Mouse (Mus musculus): ENCODE data around the gene Zfp865. TPM values are rescaled to one million over a fixed set of nuclear protein-coding genes. Genes with fewer than 3 reads are reported as not detected.

Zfp865 gene
- polyA plus RNA-seq, 1 experiment from 2014 or later = 3.4 TPM

DNA sequence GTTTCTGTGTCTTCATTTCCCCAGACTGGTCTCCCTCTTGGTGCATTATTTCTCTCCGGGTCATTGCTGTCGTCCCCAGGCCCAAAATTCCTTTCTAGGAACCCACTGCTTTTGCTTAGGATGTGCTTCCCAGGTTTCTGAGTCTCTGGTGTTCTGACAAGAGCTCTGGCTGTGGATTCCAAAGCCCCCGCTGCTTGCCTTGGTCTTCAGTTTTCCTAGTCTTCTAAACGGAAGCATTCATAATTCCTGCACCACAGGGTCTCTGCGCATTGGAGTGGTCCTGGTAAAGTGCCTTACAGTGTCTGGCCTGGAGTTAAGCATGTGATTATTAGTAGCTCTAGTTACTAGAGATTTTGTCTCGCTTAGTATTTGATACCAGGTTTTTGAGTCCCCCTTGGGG lies 60.6 kb downstream of the Zfp865 start:
- ATAC-seq = no peak
- Histone ChIP-seq H3K4me1 (ENCODE audit: insufficient read depth, low read depth, low read length) (peaks cover 7% of the 10 kb centered on the region), H3K4me3 (ENCODE audit: low read depth, low read length) (peak overlapping the region; percentile 69), H3K27ac (ENCODE audit: low read length) (peak overlapping the region; percentile 90), H3K36me3 (ENCODE audit: insufficient read depth, low read length) (peaks cover 21% of the 10 kb centered on the region; the same call in 1 of the 2 replicates), H3K27me3 (replicated peaks; ENCODE audit: insufficient read depth, low read length) (no peaks in the 10 kb centered on the region), H3K9ac (replicated peaks; ENCODE audit: low read depth) (peak overlapping the region; percentile 79), H3K9me3 (ENCODE audit: low read length) (no peaks in the 10 kb centered on the region), H3K4me2 (replicated peaks; ENCODE audit: low read depth, low read length) (peak overlapping the region; percentile 70)
- TF ChIP-seq CTCF (IDR thresholded peaks at IDR 0.05) (no peak), EP300 (IDR thresholded peaks at IDR 0.05) (no peak)
- 7% methylated on average over 6 of the region's 6 CpGs for WGBS
- DNase-seq (ENCODE audit: low spot score) = no peak

DNA sequence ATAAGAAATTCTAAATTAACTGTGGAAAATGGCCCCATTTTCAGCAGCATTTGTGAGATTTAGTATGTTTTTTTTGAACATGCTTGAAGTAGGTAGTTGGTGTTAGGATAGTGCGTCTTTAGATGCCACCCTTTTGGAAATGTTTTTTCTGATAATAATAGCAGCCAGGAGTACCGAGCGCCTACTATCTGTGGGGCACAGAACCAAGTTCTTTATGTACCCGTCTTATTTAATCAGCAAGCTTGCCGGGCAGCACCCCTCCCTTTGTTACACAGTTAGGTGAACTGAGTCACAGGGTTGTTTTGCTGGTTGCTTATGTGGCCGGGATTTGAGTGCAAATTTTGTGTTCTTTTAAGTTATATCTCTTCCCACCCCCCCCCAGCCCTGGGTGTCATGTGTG lies 61.1 kb downstream of the Zfp865 start:
- no peak overlapping the region for H3K27ac ChIP-seq (ENCODE audit: low read length)
- H3K4me3 ChIP-seq (ENCODE audit: low read depth, low read length) = peak overlapping the region; percentile 69; the same call in 1 of the 2 replicates
- WGBS = 42% methylated on average over 6 of the region's 6 CpGs
- peaks cover 18% of the 10 kb centered on the region; the same call in 1 of the 2 replicates for H3K36me3 ChIP-seq (ENCODE audit: insufficient read depth, low read length)
- H3K4me2 ChIP-seq (replicated peaks; ENCODE audit: low read depth, low read length) = peak overlapping the region; percentile 70
- no peaks in the 10 kb centered on the region for H3K27me3 ChIP-seq (replicated peaks; ENCODE audit: insufficient read depth, low read length)
- TF ChIP-seq CTCF (IDR thresholded peaks at IDR 0.05) (no peak), EP300 (IDR thresholded peaks at IDR 0.05) (no peak)
- H3K9ac ChIP-seq (replicated peaks; ENCODE audit: low read depth) = no peak overlapping the region
- DNase-seq (ENCODE audit: low spot score) = no peak
- H3K4me1 ChIP-seq (ENCODE audit: insufficient read depth, low read depth, low read length) = peaks cover 7% of the 10 kb centered on the region
- H3K9me3 ChIP-seq (ENCODE audit: low read length) = no peaks in the 10 kb centered on the region
- no peak for ATAC-seq

DNA sequence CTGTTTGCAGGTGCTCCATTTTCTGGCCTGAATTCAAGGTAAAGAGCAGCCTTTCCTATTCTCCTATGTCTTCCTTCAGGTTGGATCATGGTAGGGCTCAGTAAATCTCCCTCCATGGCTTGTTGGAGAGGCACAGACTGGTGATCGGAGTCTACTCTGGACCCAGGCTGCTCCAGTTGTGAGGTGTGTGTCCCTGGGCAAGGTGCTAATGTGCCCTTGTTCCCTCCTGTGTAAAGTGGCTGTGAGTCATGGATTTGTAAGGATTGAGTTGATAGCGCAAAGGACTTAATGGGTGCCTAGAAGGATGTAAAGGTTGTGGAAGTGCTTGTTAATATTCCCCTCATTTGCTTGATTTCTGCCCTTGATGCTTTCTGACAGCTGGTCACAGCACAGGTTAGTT lies 61.8 kb downstream of the Zfp865 start:
- TF ChIP-seq EP300 (IDR thresholded peaks at IDR 0.05) (no peak), CTCF (IDR thresholded peaks at IDR 0.05) (no peak)
- H3K9ac ChIP-seq (replicated peaks; ENCODE audit: low read depth) = no peak overlapping the region
- H3K4me3 ChIP-seq (ENCODE audit: low read depth, low read length) = no peak overlapping the region
- no peaks in the 10 kb centered on the region for H3K9me3 ChIP-seq (ENCODE audit: low read length)
- ATAC-seq = no peak
- DNase-seq (ENCODE audit: low spot score) = peak; percentile 37
- 78% methylated on average over 2 of the region's 2 CpGs for WGBS
- H3K36me3 ChIP-seq (ENCODE audit: insufficient read depth, low read length) = peaks cover 11% of the 10 kb centered on the region; the same call in 1 of the 2 replicates
- H3K4me2 ChIP-seq (replicated peaks; ENCODE audit: low read depth, low read length) = no peak overlapping the region
- peaks cover 7% of the 10 kb centered on the region for H3K4me1 ChIP-seq (ENCODE audit: insufficient read depth, low read depth, low read length)
- no peaks in the 10 kb centered on the region for H3K27me3 ChIP-seq (replicated peaks; ENCODE audit: insufficient read depth, low read length)
- no peak overlapping the region for H3K27ac ChIP-seq (ENCODE audit: low read length)

DNA sequence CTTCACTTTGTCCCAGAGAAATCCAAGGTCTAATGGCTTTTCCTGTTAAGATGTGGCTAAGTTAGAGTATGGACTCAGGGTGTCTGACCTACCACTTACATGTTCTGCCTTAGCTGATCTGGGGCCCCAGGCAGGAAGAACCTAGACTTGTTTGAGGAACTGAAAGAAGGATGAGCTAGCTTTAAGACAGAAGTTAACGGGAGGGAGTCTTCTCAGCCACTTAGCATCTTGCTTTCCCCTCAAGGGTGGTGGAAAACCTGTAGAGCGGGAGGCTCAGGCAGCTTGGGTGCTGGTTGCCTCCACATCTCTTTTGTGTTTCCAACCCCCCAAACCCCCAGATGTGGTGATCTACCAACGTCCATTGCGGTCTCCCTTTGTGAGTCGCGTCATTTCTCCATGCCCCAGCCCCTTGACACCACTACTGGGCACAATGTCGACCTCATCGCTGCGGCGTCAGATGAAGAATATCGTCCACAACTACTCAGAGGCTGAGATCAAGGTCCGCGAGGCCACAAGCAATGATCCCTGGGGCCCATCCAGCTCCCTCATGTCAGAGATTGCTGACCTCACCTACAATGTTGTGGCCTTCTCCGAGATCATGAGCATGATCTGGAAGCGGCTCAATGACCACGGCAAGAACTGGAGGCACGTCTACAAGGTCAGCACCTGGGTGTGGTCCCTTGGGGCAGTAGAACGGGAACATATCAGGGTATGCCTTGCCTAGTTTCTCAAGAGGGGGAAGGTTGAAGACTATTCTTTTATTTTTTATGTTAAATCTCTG lies 63.3 kb downstream of the Zfp865 start:
- Histone ChIP-seq H3K9me3 (ENCODE audit: low read length) (no peaks in the 10 kb centered on the region), H3K9ac (replicated peaks; ENCODE audit: low read depth) (no peak overlapping the region), H3K36me3 (ENCODE audit: insufficient read depth, low read length) (peaks cover 5% of the 10 kb centered on the region; the same call in 1 of the 2 replicates), H3K4me3 (ENCODE audit: low read depth, low read length) (no peak overlapping the region), H3K27ac (ENCODE audit: low read length) (no peak overlapping the region), H3K4me1 (ENCODE audit: insufficient read depth, low read depth, low read length) (peaks cover 7% of the 10 kb centered on the region), H3K27me3 (replicated peaks; ENCODE audit: insufficient read depth, low read length) (no peaks in the 10 kb centered on the region), H3K4me2 (replicated peaks; ENCODE audit: low read depth, low read length) (no peak overlapping the region)
- 87% methylated on average over 18 of the region's 18 CpGs for WGBS
- DNase-seq (ENCODE audit: low spot score) = peak; percentile 38
- ATAC-seq = no peak
- TF ChIP-seq EP300 (IDR thresholded peaks at IDR 0.05) (no peak), CTCF (IDR thresholded peaks at IDR 0.05) (no peak)

DNA sequence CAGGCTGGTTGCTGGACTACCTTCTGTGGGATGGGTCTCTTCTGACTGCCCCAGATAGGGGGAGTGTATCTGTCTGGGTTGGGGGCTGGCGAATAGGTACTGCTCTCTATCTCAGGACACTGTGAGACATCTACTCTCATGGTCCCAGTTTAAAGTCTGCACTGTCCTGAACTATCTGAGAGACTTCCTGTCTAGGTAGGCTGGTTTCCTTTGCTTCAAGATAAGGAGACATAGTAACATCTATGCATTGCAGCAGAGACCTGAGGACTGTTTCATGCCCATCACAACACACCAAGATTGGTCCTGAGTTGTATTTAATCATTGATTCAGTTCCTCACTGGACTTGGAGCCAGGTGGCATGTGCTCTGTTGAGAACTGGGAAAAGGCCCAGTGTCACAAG lies 65.3 kb downstream of the Zfp865 start:
- Histone ChIP-seq H3K4me2 (replicated peaks; ENCODE audit: low read depth, low read length) (no peak overlapping the region), H3K27me3 (replicated peaks; ENCODE audit: insufficient read depth, low read length) (no peaks in the 10 kb centered on the region), H3K4me1 (ENCODE audit: insufficient read depth, low read depth, low read length) (peaks cover 7% of the 10 kb centered on the region), H3K9ac (replicated peaks; ENCODE audit: low read depth) (no peak overlapping the region), H3K4me3 (ENCODE audit: low read depth, low read length) (no peak overlapping the region), H3K36me3 (ENCODE audit: insufficient read depth, low read length) (peaks cover 12% of the 10 kb centered on the region; the same call in 1 of the 2 replicates), H3K27ac (ENCODE audit: low read length) (no peak overlapping the region), H3K9me3 (ENCODE audit: low read length) (no peaks in the 10 kb centered on the region)
- 100% methylated on average over 1 of the region's 1 CpGs for WGBS
- TF ChIP-seq CTCF (IDR thresholded peaks at IDR 0.05) (no peak), EP300 (IDR thresholded peaks at IDR 0.05) (no peak)
- no peak for DNase-seq (ENCODE audit: low spot score)
- no peak for ATAC-seq

Other genes with a start within 250 kb of the Zfp865 start
- not detected in 2 replicates for gene Fam71e2, start 249.1 kb upstream of the Zfp865 start, polyA plus RNA-seq (2015; fragmentation: Nextera tagmentation; extraction: Ambion mirVana)
- gene Il11, start 237.5 kb upstream of the Zfp865 start, polyA plus RNA-seq (2015; fragmentation: Nextera tagmentation; extraction: Ambion mirVana) = 0.29 and 0.64 TPM in 2 replicates
- gene Tmem190, start 237.4 kb upstream of the Zfp865 start, polyA plus RNA-seq (2015; fragmentation: Nextera tagmentation; extraction: Ambion mirVana) = 0.55 and 0.74 TPM in 2 replicates
- gene Tmem238, start 230.7 kb upstream of the Zfp865 start, polyA plus RNA-seq (2015; fragmentation: Nextera tagmentation; extraction: Ambion mirVana) = 39.2 and 45.4 TPM in 2 replicates
- gene Rpl28, start 227.5 kb upstream of the Zfp865 start, polyA plus RNA-seq (2015; fragmentation: Nextera tagmentation; extraction: Ambion mirVana) = 282 and 294 TPM in 2 replicates
- gene Ube2s, start 207.8 kb upstream of the Zfp865 start, polyA plus RNA-seq (2015; fragmentation: Nextera tagmentation; extraction: Ambion mirVana) = 158 and 162 TPM in 2 replicates
- gene Shisa7, start 175.7 kb upstream of the Zfp865 start, polyA plus RNA-seq (2015; fragmentation: Nextera tagmentation; extraction: Ambion mirVana) = 0.43 and 0.51 TPM in 2 replicates
- gene Isoc2b, start 150.1 kb upstream of the Zfp865 start, polyA plus RNA-seq (2015; fragmentation: Nextera tagmentation; extraction: Ambion mirVana) = 12.7 and 16.1 TPM in 2 replicates
- gene Isoc2a, start 143.2 kb upstream of the Zfp865 start, polyA plus RNA-seq (2015; fragmentation: Nextera tagmentation; extraction: Ambion mirVana) = 0.53 and 0.57 TPM in 2 replicates
- gene Gm36210, start 113.9 kb upstream of the Zfp865 start, polyA plus RNA-seq (2015; fragmentation: Nextera tagmentation; extraction: Ambion mirVana) = not detected in 2 replicates
- 2.7 TPM in 2 replicates for gene Zfp628, start 105.2 kb upstream of the Zfp865 start, polyA plus RNA-seq (2015; fragmentation: Nextera tagmentation; extraction: Ambion mirVana)
- gene Nat14, start 98.3 kb upstream of the Zfp865 start, polyA plus RNA-seq (2015; fragmentation: Nextera tagmentation; extraction: Ambion mirVana) = 1.1 and 2.3 TPM in 2 replicates
- gene Ssc5d, start 94.6 kb upstream of the Zfp865 start, polyA plus RNA-seq (2015; fragmentation: Nextera tagmentation; extraction: Ambion mirVana) = 1.4 and 1.7 TPM in 2 replicates
- gene Sbk2, start 56.0 kb upstream of the Zfp865 start, polyA plus RNA-seq (2015; fragmentation: Nextera tagmentation; extraction: Ambion mirVana) = 0.19 and 0.26 TPM in 2 replicates
- 0.37 TPM in 2 replicates for gene Sbk3, start 49.2 kb upstream of the Zfp865 start, polyA plus RNA-seq (2015; fragmentation: Nextera tagmentation; extraction: Ambion mirVana)
- 29.7 and 30.6 TPM in 2 replicates for gene Zfp579, start 24.2 kb upstream of the Zfp865 start, polyA plus RNA-seq (2015; fragmentation: Nextera tagmentation; extraction: Ambion mirVana)
- 22.4 and 24.6 TPM in 2 replicates for gene Zfp524, start 6.0 kb upstream of the Zfp865 start, polyA plus RNA-seq (2015; fragmentation: Nextera tagmentation; extraction: Ambion mirVana)
- gene Fiz1, start 5.7 kb upstream of the Zfp865 start, polyA plus RNA-seq (2015; fragmentation: Nextera tagmentation; extraction: Ambion mirVana) = 20.5 and 20.8 TPM in 2 replicates
- gene Gm44973, start 4.9 kb upstream of the Zfp865 start, polyA plus RNA-seq (2015; fragmentation: Nextera tagmentation; extraction: Ambion mirVana) = 2.1 and 4.4 TPM in 2 replicates
- 0.42 and 1.2 TPM in 2 replicates for gene Ccdc106, start 177 bp downstream of the Zfp865 start, polyA plus RNA-seq (2015; fragmentation: Nextera tagmentation; extraction: Ambion mirVana)
- gene 4632433K11Rik, start 13.7 kb downstream of the Zfp865 start, polyA plus RNA-seq (2015; fragmentation: Nextera tagmentation; extraction: Ambion mirVana) = not detected in 2 replicates
- 6.5 and 7.7 TPM in 2 replicates for gene Zfp784, start 18.1 kb downstream of the Zfp865 start, polyA plus RNA-seq (2015; fragmentation: Nextera tagmentation; extraction: Ambion mirVana)
- gene Zfp580, start 31.2 kb downstream of the Zfp865 start, polyA plus RNA-seq (2015; fragmentation: Nextera tagmentation; extraction: Ambion mirVana) = 25.7 and 30.4 TPM in 2 replicates
- gene U2af2, start 41.8 kb downstream of the Zfp865 start, polyA plus RNA-seq (2015; fragmentation: Nextera tagmentation; extraction: Ambion mirVana) = 42.0 and 46.1 TPM in 2 replicates
- 40.7 and 41.6 TPM in 2 replicates for gene Epn1, start 59.9 kb downstream of the Zfp865 start, polyA plus RNA-seq (2015; fragmentation: Nextera tagmentation; extraction: Ambion mirVana)
- gene Rfpl4, start 96.6 kb downstream of the Zfp865 start, polyA plus RNA-seq (2015; fragmentation: Nextera tagmentation; extraction: Ambion mirVana) = not detected in 2 replicates
- gene Rasl2-9, start 105.6 kb downstream of the Zfp865 start, polyA plus RNA-seq (2015; fragmentation: Nextera tagmentation; extraction: Ambion mirVana) = 0.52 and 0.88 TPM in 2 replicates
- not detected in 2 replicates for gene Vmn1r55, start 129.3 kb downstream of the Zfp865 start, polyA plus RNA-seq (2015; fragmentation: Nextera tagmentation; extraction: Ambion mirVana)
- not detected in 2 replicates for gene Vmn1r56, start 176.4 kb downstream of the Zfp865 start, polyA plus RNA-seq (2015; fragmentation: Nextera tagmentation; extraction: Ambion mirVana)
- not detected in 2 replicates for gene Vmn1r57, start 198.1 kb downstream of the Zfp865 start, polyA plus RNA-seq (2015; fragmentation: Nextera tagmentation; extraction: Ambion mirVana)

Measured in lung, postnatal 0 days (tissue).